Mouse (Mus musculus): Measurements from ENCODE around the gene 1110032A03Rik.

Gene 1110032A03Rik

GRCm38 (mm10) chr9:50774991-50775612 is at the start of gene 1110032A03Rik, which contains the start of gene Alg9:
TSS of gene 1110032A03Rik (minus strand) at chr9:50775520.
TSS of gene Alg9 (plus strand) at chr9:50775019.
- peak; percentile 82 for DNase-seq (ENCODE audit: low spot score)

GRCm38 (mm10) chr9:50823779-50824453 is 48.6 kb upstream of the 1110032A03Rik start:
- DNase-seq (ENCODE audit: low spot score): peak; percentile 71

GRCm38 (mm10) chr9:50822216-50822615 is 46.9 kb upstream of the 1110032A03Rik start:
- DNase-seq (ENCODE audit: low spot score): no peak

- DNase-seq (ENCODE audit: low spot score): no peak
These were observed 46.3 kb upstream of the 1110032A03Rik start for GRCm38 (mm10) chr9:50821651-50822050.

DNA sequence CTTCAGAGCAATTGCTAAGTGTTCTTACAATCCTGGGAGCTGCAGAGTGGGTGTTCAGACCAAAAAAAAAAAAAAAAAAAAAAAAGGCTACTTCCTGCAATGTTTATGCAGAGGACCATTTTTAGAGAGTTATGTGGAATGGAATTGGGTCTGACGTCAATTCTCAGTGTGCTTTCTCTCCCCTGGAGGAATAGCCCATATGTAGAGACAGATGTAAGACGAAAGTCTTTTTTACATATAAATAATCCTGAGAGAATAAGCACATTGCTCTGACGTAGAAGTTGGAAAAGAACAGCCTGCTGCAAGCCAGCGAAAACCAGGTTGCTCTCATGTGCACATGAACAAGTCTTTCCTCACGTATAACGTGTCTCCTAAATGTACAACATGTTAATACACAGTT is 44.4 kb upstream of the 1110032A03Rik start:
- DNase-seq (ENCODE audit: low spot score): no peak

GRCm38 (mm10) chr9:50818050-50818449 is 42.7 kb upstream of the 1110032A03Rik start:
- DNase-seq (ENCODE audit: low spot score): no peak

DNA sequence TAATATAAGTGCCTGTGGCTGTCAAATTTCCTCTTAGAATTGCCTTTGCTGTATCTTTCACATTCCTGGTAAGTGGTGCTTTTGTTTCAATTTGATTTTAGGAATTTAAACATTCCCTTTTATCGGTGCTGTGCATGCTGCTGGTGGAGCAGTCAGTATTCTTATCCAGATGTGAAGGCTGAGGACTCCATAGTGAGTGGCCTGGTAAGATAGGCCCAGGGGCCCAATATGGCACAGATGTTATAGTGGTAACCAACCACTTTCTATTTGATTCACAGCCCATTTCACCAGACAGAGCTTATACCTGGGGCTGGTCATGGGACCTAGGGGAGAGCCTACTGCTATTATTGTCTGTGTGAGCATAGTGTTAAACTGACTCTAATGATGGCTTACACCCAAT is 41.2 kb upstream of the 1110032A03Rik start:
- DNase-seq (ENCODE audit: low spot score): peak; percentile 45

DNA sequence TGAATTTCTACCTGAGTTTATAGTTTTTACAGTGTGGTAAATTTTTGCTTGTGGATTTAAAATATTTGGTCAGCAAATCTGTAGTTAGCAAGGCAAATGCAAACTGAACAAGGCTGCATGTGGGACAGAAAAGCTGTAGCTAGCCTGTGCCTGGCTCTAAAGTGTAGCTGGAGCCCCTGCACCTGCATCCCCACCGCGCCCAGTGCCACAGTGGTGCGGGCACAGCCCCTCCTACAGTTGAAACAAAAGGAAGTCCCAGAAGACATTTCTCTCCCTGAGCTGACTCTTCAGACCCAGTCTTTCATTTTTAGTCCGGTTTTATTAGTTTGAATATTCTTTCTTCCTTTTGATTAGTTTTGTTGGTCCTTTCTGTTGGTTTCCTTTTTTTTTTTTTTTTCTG is 40.3 kb upstream of the 1110032A03Rik start:
- no peak for DNase-seq (ENCODE audit: low spot score)

DNA sequence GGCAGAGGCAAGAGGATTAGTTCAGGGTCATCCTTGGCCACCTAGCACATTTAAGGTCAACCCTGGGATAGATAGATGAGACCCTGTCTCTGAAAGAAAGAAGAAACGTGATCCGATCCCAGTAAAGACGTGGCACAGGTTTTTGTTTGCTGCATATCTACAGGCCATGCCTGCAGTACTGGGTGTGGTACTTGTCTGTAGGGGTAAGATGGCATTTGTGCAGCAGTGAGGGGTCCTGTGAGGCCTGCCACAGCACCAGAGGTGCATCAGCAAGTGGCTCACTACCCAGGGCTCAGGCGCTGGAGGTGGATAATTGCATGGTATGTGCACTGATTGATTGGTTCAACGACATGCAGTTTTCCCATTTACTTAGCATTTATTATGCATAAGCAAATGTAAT is 38.5 kb upstream of the 1110032A03Rik start:
- no peak for DNase-seq (ENCODE audit: low spot score)

DNA sequence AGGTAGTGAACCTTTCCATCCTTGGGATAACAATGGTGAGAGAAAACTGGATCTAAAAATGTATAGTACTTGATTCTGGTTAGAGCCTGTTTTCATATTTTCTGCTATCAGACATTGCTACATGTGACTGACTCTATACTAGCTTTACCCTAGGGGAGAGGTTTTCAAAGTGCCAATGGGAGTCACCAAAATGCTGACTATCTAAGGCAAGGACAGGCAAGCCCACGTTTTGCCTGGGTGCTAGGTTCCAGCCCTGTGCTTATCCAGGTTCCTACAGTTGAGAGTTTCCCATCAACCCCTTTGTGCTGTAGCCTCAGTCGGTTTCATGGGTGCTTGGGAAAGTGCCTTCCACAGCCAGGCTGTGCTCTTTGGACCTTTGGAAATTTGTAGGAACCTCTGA is 36.4 kb upstream of the 1110032A03Rik start:
- peak; percentile 40 for DNase-seq (ENCODE audit: low spot score)

DNA sequence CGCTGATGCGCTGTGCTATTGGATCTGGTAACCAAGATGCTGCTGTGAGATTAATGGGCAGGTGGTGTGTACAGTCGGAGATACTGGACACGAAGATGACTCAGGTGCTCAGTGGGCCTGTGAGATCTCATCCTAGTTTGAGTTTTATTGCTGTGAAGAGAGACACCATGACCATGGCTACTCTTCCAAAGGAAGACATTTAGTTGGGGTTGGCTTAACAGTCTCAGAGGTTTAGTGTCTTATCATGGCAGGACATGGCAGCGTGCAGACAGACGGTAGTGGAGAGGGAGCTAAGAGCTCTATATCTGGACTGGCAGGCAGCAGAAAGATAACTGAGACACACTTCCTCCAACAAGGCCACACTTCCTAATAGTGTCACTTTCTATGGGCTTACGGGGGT is 35.9 kb upstream of the 1110032A03Rik start:
- peak; percentile 78 for DNase-seq (ENCODE audit: low spot score)

GRCm38 (mm10) chr9:50809146-50809545 is 33.8 kb upstream of the 1110032A03Rik start:
- DNase-seq (ENCODE audit: low spot score): no peak

GRCm38 (mm10) chr9:50808471-50808870 is 33.2 kb upstream of the 1110032A03Rik start:
- no peak for DNase-seq (ENCODE audit: low spot score)

- peak; percentile 60 for DNase-seq (ENCODE audit: low spot score)
These were observed 27.8 kb upstream of the 1110032A03Rik start for GRCm38 (mm10) chr9:50803055-50803671.

DNA sequence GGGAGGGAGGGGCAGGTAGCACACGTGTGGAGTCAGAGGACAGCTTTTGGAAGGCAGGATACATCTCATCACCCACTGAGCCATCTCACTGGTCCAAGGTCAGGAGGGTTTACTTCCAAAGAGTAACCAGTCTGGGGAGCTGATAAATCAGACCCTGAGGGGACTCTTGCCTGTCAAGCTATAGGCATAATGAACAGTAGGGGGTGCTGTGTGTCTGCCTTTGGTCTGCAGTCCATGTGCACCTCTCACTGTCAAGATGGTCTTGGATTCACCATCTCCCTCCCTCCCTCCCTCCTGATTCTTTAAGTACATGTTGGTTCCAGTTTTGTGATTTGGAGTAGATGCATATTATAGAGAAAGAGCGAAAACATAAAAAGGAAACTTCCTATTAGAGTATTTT is 25.7 kb upstream of the 1110032A03Rik start:
- peak; percentile 69 for DNase-seq (ENCODE audit: low spot score)

DNA sequence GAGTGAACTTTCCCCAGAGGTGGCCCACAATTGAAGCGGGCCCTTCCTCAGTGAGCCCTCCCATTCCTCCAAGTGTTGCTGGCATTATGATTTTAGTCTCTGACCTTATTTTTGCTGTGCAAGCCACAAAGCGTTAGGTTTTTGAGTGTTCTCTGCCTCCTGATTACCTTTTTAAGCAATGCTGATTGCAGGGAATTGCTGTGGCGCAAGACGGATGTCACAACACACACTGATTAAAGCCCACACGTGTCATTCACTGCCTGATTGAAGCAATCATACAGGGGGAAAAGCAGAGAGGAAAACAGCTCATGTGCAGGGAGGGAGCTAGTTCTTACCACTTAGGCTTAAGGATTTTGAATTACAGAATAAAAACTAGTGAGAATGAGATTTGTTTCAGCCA is 23.0 kb upstream of the 1110032A03Rik start:
- no peak for DNase-seq (ENCODE audit: low spot score)

DNA sequence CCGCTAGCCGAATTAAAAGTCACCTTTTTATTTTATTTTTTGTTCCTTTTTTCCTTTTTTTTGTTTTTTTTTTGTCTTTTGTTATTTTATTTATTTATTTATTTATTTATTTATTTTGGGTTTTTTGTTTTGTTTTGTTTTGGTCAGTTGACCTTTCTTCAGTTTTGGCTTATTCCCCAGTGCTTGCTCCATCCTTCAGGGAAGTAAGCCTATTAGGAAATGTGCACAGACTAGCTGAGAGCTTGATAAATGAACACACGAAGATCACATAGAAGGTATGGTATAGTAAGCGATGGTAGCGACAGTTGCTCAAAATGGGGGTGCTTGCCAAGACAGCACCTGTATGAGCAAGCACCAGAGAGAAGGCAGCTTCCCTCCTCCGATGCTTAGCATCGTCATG is 22.3 kb upstream of the 1110032A03Rik start:
- DNase-seq (ENCODE audit: low spot score): no peak

DNA sequence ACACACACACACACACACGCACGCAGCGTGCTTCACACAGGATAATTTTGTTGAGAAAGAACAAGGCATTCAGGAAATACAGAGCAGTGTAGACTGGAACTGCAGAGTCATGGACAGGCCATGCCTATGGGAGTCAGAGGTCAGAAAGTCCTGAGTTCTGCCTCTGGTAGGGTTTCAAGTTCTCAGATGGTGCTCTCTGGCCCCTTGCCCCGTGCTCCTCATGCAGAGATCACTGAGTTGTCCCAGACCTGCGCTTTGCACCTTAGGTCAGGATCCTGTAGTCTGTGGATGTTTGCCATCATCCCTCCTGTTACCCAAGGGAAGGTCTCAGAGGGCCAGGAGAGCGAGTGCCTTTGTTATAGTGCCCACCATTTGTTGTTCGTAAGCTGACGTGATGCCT is 21.5 kb upstream of the 1110032A03Rik start:
- DNase-seq (ENCODE audit: low spot score): no peak

DNA sequence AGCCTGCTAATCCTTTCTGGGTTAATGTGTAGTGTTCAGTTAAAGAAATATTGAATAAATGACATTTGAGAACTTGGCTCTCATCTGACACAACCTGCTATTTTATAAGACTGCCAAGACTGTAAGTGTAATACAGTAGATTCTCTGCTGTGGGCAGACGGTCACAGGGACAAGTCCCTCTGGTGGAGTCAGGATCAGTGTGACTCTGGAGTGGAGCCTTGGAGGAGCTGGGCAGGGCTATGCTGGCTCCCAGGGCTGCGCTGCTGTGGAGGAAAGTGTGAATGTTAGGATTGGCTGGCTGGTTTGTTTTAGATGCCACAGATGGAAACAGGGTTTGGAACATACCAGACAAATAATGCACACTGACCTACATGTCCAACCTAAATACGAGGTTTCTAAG is 19.9 kb upstream of the 1110032A03Rik start:
- DNase-seq (ENCODE audit: low spot score): no peak

- no peak for DNase-seq (ENCODE audit: low spot score)
These were observed 6.8 kb upstream of the 1110032A03Rik start for GRCm38 (mm10) chr9:50782155-50782554.

GRCm38 (mm10) chr9:50776162-50776760 is 941 bp upstream of the 1110032A03Rik start:
- no peak for DNase-seq (ENCODE audit: low spot score)

GRCm38 (mm10) chr9:50775662-50776126 is 374 bp upstream of the 1110032A03Rik start:
- no peak for DNase-seq (ENCODE audit: low spot score)

- DNase-seq (ENCODE audit: low spot score): peak; percentile 25
These were observed 1.3 kb downstream of the 1110032A03Rik start for GRCm38 (mm10) chr9:50774026-50774462.

All from c-Kit-positive CD71-positive TER-119-positive erythroid progenitor cells, embryonic 14.5 days (primary cell).